Mouse (Mus musculus): ENCODE measurements around the gene Pdzd2. TPM values are rescaled to one million over a fixed set of nuclear protein-coding genes. Genes with fewer than 3 reads are reported as not detected.
"Not testable (repeated sequence)": the region's sequence is repeated elsewhere in the genome, so short reads cannot be mapped to it uniquely, and the experiment has no call there.

Pdzd2 gene
- polyA plus RNA-seq, 1 experiment: 18.7 TPM

DNA sequence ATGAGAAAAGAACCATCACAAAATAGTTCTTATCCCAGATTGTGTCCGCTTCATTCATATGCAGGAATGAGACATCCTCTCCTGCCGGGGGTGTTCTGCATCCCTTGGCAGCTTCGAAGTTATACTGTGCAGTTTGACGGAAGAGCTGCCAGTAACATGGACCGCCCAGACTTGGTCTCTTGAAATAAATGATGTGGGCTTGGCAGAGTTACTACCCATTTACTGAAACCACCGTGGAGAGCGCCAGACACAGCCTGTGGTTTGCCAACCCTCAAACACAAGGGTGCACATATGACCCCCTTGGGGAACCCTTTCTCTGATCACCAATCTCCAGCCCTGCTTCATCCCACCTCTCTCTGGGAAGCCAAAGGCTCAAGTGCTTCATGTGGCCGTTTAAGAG lies 331.5 kb downstream of the Pdzd2 start:
- peak in 1 of 2 experiments; percentile 36 for DNase-seq (ENCODE audit: extremely low spot score in 1 of 2, low spot score in 1 of 2)

DNA sequence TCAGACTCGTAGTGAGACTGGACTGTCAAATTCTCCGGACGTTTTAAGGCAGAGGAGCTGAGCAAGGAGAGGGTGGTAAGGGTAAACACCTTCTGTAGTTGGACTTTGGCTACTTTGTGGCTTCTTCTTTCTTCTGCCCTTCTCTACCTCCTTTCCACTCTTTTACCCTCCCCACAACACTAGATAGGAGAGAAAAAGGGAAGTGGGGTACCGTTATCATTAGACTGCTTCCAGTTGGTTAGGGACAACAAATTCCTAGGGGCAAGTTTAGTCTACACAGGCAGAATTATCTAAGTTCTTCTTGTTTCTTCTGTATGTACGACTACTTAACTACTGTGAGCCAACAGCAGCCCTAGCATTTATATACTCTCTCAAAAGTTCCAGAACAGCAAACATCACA lies 334.1 kb downstream of the Pdzd2 start:
- no peak for DNase-seq (ENCODE audit: extremely low spot score in 1 of 2, low spot score in 1 of 2)

DNA sequence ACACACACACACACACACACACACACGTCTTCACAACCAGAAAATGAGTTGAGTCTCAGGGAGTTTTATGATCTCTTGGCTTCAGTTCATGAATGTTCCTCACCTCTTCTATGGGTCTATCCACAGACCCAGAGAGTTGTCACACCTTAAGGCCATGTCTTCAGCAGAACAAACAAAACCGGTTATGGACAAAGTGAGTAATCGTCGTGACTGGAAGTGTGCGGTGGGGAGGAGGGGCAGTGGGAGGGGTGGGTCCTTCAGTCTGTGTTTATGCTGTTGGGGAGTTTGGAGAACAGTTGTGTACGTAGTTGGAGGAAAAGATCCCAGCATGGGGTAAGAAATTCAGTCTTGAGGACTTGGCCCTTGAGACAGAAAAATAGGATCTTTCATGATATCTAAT lies 342.7 kb downstream of the Pdzd2 start:
- no peak for DNase-seq (ENCODE audit: extremely low spot score in 1 of 2, low spot score in 1 of 2)

DNA sequence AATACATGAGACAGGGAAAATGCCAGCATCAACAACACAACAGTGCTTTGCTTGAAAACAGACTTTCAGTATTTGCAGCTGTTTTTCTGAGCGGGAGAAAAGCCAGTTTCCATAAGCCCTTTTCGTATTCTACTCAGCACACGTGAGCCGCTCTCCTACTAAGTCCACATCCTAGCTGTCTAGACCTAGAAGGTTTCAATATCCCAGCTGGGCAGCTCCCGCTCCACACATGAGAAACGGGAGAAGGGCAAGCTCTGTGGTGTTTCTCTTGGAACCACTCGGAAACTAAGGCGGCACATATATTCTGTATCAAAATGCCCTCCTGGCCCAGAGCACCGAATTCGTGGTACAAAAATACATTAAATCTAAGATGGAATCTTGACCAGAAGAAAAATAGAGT lies 345.0 kb downstream of the Pdzd2 start:
- DNase-seq (ENCODE audit: extremely low spot score in 1 of 2, low spot score in 1 of 2): no peak

DNA sequence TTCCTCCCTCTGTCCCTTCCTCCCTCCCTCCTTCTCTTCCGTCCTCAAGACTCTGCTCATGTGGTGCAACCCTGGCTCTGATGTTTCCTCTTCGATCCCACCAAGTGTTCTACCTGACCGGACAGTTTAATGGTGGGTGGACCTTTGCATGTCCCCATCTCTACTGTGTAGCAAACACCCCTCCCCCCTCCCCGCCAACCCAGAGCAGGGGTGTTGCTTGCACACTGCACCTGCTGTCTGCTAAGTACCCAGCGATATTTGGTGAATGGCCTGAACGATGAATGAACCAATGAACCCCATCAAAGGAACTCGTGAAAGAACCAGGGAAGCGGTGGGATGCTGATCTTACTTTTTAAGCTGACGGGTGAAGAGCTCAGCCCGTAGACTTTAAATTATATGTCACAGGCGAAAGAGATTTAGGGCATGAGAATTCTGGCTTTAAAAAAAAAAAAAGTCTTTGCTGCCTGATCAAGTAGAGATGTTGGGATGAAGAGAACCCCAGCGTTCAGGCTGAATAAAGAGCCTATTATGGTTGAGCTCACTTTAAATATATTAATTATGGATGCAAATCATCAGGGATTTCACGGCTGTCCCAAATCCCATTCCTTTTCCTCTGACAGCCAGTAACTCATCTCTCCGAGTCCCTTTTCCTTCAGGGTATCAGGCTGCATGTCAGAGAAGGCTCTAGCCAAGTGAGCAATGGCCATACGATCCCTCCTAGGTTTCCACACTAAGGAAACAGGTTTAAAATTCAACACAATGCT lies 350.8 kb downstream of the Pdzd2 start:
- no peak for DNase-seq (ENCODE audit: extremely low spot score in 1 of 2, low spot score in 1 of 2)

DNA sequence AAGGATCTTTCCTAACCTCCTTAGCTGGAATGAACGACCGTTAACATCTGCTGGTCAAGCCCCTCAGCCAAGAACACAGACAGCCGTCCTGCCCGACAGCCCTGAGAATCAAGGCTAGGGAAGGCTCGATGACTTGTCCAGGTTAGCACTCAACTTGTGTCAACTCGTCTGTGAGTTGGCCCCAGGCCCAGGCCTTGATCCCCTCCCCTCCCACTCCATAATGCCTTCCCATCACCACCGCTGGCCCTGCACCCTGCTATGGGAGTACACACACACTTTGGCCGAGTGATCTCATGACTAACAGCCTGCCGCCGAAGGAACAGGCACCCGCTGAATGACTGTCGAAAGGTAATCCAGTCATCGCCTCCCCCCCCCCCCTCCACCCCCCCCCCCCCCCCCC lies 355.0 kb downstream of the Pdzd2 start:
- no peak for DNase-seq (ENCODE audit: extremely low spot score in 1 of 2, low spot score in 1 of 2)

DNA sequence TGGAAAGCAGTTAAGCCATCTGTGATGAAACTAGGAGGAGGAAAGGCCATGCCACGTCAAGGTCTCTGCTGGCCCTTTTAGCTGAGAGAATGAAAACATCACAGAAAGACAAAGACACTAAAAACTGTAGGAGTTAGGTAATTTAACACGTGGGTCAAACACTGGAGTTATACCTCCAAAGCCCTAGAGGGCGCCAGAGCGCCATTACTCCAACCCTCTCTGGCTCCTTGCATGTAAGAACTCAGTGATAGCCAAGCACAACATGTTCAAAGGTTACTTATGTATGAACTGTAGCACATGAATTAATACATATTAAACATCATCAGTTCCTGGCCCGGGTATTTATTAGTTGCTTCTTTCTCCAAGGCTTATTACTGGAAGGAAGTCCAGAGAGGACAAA lies 359.2 kb downstream of the Pdzd2 start:
- DNase-seq (ENCODE audit: extremely low spot score in 1 of 2, low spot score in 1 of 2): no peak

DNA sequence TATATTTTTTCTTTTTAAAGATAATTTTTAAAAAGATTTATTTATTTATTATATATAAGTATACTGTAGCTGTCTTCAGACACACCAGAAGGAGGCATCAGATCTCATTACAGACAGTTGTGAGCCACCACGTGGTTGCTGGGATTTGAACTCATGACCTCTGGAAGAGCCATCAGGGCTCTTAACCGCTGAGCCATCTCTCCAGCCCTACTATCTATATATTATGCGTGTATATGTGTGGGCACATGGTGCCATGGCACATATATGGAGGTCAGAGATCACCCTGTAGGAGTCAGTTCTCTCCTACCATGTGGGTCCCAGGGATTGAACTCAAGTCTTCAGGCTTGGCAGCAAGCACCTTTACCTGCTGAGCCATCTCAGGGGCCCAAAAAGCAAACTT lies 359.7 kb downstream of the Pdzd2 start:
- no peak for DNase-seq (ENCODE audit: extremely low spot score in 1 of 2, low spot score in 1 of 2)

DNA sequence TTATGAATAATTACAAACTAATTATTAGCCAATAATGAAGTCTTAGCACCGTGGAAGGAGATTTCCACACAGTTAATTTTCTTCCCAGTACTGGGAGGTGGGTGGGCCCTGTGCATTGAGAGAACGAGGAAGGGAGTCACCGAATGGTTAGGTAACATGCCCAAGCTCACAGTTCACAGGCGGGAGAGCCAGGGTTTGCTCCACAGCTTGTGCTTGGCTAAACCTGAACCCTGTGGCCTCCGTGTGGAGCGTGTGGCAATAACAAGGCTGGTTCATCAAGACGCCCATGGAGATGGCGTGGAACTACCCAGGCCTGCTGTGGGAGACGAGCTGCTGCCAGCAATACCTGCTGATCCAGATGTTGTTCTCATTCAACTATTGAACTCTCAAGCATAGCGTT lies 361.9 kb downstream of the Pdzd2 start:
- DNase-seq (ENCODE audit: extremely low spot score in 1 of 2, low spot score in 1 of 2): no peak

DNA sequence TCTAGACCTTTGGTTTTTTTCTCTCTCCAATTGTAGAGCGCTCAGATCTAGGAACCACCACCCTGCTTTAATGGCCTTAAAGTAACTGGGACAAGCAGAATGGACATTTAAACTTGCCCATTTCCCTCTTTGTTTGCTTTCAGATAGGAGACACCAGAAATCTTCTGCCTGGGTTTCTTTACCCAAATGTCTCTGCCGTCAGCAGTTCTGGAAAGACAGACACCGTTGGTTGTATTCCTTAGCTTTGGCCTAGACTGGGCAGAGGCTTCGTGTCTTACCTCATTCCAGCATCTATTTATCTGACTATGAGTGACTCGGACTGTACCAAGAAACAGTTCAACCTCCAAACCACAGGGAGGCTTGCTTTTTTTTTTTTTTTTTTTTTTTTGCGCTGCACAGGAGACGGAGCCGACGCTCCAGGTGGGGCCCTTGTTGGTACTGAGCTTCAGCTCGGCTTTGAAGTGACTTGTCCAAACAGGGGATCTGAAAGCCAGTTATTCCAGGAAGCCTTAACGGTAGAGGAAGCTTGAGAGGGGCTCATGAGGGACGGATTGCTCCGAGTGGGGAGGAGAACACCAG lies 363.1 kb downstream of the Pdzd2 start:
- DNase-seq (ENCODE audit: extremely low spot score in 1 of 2, low spot score in 1 of 2): no peak

DNA sequence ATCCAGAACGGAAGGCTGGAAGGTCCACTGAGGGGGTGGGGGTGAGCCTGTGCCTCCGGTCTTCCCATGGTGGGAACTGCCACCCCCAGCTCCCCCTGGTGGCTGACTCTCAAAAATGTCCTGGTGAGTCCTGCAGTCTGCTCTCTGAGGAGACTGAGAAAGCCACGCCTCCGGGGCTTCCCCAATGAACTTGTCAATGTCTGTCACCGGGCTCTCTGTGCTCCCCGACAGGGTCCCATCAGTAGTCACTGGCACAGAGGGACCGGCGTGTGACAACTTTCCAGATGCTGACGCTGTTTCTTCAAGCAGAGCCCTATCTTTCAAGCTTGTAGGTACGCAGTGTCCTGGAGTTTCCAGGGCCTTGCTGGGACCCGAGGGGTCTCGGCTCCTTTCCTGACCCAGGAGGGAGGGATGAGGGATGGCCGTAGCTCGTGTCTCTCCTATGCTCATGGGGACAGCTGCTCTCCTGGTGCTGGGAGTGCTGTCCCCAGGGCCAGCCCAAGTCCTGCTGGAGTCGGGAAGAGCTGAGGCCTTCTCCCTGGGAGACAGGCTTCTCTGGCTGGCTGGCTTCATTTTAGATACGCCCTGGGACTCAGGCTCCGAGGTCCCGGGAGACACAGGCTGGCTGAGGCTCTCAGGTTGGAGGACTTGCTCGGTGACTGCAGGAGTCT lies 363.9 kb downstream of the Pdzd2 start:
- peak; percentile 41 to 77 for DNase-seq (ENCODE audit: extremely low spot score in 1 of 2, low spot score in 1 of 2)

DNA sequence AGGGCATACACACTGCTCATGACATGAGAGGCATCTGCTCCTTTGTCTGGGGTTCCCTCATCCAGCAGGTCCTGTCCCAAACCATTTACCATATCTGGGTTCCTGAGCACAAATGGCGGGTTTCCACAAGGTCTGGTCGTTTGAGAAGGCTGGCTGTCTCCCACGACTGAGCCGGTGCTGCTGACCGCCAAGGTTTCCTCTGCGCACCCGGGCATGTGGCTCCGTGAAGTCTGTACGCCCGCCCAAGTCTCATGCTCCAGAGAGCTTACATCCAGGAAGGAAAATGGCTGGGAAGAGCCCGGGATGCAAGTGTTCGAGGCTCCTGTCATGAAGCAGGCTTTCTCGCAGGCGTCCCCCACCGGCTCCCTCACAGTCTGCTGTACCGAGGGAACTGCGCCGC lies 364.8 kb downstream of the Pdzd2 start:
- no peak for DNase-seq (ENCODE audit: extremely low spot score in 1 of 2, low spot score in 1 of 2)

DNA sequence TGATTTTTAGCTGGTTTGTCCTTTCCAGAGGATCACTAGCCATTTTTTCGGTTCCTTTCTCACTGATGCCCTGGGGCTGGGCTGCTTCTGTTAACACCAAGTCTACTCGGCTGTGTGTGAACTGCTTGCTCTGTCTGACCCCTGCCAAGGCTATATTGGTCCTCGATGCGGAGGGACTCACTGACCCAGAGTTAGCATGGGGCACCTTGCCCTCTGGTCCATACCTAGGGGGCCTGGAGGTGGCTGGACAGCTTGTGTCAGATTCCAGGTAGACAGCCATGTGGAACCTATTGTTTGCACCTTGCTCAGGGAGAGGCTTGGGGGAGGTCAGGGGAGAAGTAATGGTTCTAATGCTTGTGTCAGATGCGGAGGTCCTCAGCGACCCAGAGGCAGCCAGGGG lies 365.8 kb downstream of the Pdzd2 start:
- no peak for DNase-seq (ENCODE audit: extremely low spot score in 1 of 2, low spot score in 1 of 2)

DNA sequence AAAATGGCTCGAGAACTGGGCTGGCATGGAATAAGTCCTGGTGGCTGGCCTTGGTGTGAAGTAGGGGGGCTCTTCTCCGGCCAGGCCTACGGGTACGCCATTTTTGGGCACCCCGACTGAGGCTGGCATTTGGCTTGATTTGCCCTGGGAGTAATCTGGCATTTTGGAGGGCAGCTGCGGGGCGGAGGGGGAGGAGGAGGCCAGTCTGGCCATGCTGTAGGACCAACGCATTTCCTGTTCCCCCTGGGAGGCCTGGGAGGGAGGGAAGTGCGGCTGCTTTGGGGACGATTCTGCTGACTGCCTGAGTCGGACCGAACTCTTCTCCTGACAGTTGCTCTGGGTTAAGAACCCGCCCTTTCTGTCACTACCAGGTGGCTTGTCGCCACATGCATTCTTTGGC lies 366.2 kb downstream of the Pdzd2 start:
- DNase-seq (ENCODE audit: extremely low spot score in 1 of 2, low spot score in 1 of 2): no peak

DNA sequence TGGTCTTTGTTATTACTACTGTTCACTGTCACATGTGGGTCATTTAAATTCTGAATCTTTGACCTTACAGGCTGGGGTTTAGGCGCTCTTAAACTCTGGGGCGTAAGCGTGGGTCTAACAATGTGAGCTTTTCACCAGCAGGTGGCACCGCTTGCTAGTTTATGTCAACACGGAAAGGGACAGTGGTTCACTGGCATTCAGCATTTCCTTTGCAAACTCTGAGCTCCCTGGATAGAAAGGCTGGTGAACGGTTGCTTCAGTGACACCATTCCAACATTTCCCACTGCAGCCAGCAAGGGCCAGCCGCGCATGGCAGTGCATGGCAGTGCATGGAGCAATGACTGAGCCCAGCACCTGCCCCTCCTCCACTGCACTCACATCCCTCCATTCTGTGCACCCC lies 368.5 kb downstream of the Pdzd2 start:
- DNase-seq (ENCODE audit: extremely low spot score in 1 of 2, low spot score in 1 of 2): peak; percentile 46 to 89

DNA sequence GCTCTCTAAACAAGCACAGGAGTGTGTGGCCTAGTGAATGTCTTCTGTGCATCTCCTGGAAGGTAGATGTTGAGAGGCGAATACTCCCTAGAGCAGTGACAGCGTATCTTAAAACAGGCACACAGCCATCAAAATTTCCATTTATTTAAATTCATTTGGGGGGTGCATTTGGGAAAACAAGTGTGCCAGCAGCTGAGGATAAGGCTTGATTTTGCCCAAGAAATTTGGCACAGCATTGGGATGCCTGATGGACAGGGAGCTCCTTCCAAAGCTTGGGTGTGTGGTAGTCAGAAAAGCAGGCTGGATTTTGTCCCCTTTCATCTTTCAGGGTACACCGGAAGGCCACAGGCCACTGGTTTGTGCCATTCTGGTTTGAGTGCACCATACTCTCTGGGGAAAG lies 369.6 kb downstream of the Pdzd2 start:
- DNase-seq (ENCODE audit: extremely low spot score in 1 of 2, low spot score in 1 of 2): no peak

DNA sequence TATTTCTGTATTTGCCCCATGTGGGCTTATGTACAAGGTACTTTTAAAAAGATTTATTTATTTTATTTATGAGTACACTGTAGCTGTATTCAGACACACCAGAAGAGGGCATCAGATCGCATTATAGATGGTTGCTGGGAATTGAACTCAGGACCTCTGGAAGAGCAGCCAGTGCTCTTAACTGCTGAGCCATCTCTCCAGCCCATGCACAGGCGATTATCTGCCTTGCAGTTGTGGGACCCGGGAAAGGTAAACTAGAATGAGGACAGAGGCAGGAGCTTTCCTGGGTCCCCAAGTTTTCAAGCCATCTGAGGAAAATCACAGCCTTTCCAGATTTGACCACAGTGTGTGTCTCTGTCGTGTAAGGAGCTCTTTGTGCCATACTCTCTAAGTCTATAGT lies 370.9 kb downstream of the Pdzd2 start:
- no peak for DNase-seq (ENCODE audit: extremely low spot score in 1 of 2, low spot score in 1 of 2)

DNA sequence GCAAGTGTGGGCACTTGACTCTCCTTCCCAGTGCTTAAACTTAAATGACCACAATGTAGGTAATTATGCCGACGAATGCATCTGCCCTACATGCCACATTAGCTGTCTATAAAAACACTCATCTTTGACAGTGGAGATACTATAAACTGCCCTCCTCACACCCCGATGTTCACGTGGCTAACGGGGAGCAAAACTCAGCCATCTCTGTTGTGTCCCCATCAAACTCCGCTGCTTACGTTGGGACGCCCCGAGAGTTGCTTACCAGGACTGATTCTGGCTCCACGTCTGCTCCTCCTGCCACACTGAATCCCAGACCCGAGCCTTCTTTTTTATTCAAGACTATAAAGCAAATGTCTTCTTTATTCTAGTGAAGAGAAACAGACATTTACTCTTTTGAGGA lies 371.4 kb downstream of the Pdzd2 start:
- DNase-seq (ENCODE audit: extremely low spot score in 1 of 2, low spot score in 1 of 2): no peak

DNA sequence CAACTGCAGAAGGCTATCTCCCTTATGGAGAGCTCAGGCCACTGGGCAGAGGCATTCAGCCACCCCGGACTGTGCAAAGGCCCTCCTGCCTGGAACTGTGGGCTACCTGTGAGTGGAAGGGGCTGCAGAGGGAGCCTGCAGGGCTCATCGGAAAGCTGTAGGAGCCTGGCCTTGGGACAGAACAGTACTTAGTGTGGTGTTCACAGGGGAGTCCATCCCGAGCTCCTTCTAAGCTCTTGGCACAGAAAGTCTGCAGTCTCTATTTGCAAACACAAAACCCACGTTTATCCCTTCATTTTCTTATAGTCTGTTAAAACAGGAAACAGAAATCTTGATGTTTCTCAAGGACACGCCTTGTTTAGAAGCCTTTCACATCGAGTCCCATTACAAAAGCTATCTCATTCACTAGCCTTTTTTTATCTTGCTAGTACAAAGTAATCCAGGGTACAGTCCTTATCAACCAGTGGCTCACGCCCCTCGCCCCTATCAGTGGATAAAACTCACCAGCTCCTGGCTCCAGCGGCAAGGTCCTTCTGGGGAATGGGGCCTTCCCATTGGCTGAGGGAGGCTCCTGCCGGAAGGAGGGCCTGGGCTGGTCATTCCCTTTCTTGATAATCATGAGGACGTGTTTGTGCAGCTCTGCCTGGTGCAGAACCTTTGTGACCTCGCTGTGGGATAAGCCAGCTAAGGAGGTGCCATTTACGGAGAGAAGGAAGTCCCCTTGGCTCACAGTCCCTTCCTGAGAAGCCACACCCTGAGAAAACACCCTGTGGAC lies 372.2 kb downstream of the Pdzd2 start:
- DNase-seq (ENCODE audit: extremely low spot score in 1 of 2, low spot score in 1 of 2): no peak

DNA sequence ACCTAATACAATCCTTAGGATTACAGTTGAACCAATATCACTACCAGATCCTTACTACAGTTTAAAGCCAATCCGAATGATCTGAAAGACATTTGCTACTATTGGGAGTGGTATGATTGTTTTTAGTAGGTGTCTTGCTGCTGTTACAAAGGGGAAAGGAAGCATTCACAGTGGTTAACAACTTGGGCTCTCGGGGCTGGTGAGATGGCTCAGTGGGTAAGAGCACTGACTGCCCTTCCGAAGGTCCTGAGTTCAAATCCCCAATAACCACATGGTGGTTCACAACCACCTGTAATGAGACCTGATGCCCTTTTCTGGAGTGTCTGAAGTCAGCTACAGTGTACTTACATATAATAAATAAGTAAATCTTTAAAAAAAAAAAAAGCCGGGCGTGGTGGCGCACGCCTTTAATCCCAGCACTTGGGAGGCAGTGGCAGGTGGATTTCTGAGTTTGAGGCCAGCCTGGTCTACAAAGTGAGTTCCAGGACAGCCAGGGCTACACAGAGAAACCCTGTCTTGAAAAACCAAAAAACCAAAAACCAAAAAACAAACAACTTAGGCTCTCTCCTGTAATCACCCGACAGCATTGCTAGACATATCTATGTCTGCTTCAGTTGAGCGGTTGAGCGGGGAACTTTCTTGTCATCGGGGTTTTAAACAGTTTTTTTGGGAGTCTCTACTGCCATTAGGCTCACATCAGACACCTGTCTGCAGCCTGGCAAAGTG lies 373.0 kb downstream of the Pdzd2 start:
- not testable (repeated sequence) for DNase-seq (ENCODE audit: extremely low spot score in 1 of 2, low spot score in 1 of 2)

DNA sequence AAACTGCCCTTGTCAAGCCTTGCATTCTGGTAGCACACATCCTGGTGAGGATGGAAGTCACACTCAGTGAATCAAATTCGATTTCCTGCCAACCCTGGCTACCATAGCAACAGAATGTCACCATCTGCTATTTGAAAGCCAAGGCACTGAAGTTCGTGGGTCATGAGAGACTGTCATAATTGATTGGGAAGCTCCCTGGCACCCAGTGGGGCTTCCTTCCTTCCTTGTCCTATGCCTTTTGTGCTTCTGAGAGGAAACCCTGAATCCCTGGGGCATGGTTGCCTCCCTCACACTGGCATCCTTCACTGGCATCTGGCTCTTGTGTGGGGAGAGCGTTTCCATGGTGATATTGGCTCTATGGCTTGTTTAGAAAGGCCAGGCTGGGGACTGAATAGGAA lies 373.7 kb downstream of the Pdzd2 start:
- peak; percentile 35 to 74 for DNase-seq (ENCODE audit: extremely low spot score in 1 of 2, low spot score in 1 of 2)
